ENCODE assay signal across 12 mouse cellular contexts in the genomic region with DNA sequence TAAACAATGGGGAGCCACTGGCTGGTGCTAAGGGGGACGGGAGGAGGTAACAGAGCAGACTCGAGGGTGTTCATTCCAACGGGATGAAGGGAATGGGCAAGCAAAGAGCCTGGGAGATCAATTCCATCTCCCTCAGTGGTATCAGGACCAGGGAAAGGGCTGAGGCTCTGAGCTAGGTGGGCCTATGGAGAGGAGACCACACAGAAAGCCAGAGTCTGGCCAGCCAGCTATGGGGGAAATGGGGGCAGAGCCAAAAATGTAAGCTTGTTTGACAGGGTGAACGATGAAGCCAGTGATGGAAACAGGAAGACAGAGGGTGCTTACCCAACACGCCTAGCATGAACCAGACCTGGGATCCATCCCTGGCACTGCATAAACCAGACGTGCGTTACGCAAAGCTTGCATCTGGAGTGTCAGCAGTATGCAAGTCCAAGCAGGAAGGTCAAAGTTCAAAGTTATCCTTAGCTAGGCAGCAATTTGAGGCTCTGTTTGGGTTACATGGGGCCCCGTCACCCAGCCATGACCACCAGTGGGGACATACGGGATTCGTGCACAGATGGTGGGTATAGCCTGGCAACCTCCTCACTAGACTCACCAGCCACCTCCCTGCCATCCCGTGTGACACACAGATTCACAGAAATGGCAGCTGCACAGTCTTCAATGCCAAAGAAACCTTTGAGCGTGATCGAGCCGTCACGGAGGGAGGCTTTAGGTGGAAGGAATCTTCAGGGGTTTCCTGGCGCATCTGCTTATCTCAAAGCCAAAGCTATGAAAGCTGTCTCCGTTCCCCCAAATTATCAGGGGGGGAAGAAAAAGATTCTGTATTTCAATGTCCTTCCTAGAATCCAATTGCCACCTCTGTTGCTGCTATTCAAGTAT.
DNase-seq lines count a peak whose midpoint lies in the region; ATAC-seq and TF ChIP-seq lines count a peak whose summit lies in the region.
"Had no signal": no experiment of that assay in that cellular context is flagged by ENCODE, and none has a peak within 500 bp of the region (broad histone marks: within the 10 kb centered on the region; RNA-seq: fewer than 3 reads in every experiment).

No protein-coding gene starts in this region.

- no peak overlapping the region for H3K4me3 ChIP-seq in forebrain, embryonic 13.5 days
- H3K4me3 ChIP-seq in forebrain, embryonic 11.5 days (ENCODE audit: low read depth, low read length), result no peak overlapping the region
- H3K4me3 ChIP-seq in lung, embryonic 14.5 days (ENCODE audit: low read depth, low read length), result no peak overlapping the region
- no peak overlapping the region for H3K4me3 ChIP-seq in lung, adult 2 months (replicated peaks; ENCODE audit: extremely low read depth, low read depth, low read length)
- no peak overlapping the region for H3K4me3 ChIP-seq in liver, postnatal 0 days (ENCODE audit: low read depth, low read length)
- H3K4me3 ChIP-seq: neural tube, embryonic 12.5 days had no signal

- TF ChIP-seq EP300 in liver, postnatal 0 days (IDR thresholded peaks at IDR 0.05; ENCODE audit: low read depth), result 0 out of 2 replicates have a peak, but pooled peaks have one; percentile 15

- 74% methylated on average over 18 of the region's 18 CpGs for WGBS in forebrain, embryonic 13.5 days
- 87% methylated on average over 18 of the region's 18 CpGs for WGBS in forebrain, embryonic 11.5 days
- 32% methylated on average over 18 of the region's 18 CpGs for WGBS in lung, embryonic 14.5 days
- 54% methylated on average over 18 of the region's 18 CpGs for WGBS in lung, adult 2 months
- WGBS in liver, postnatal 0 days (ENCODE audit: insufficient replicate concordance), result 57% methylated on average over 18 of the region's 18 CpGs

- H3K27ac ChIP-seq in forebrain, embryonic 13.5 days, result peak overlapping the region; percentile 54; the same call in 1 of the 2 replicates
- no peak overlapping the region for H3K27ac ChIP-seq in forebrain, embryonic 11.5 days (ENCODE audit: low read depth, low read length)
- peak overlapping the region; percentile 37; the same call in 1 of the 2 replicates for H3K27ac ChIP-seq in lung, embryonic 14.5 days (ENCODE audit: low read depth)
- H3K27ac ChIP-seq in liver, postnatal 0 days (ENCODE audit: low read depth), result 0 out of 2 replicates have a peak overlapping the region, but pooled peaks have one; percentile 0
- H3K27ac ChIP-seq: neural tube, embryonic 12.5 days had no signal

- H3K9ac ChIP-seq in forebrain, embryonic 13.5 days, result no peak overlapping the region
- no peak overlapping the region for H3K9ac ChIP-seq in forebrain, embryonic 11.5 days (ENCODE audit: low read length)
- H3K9ac ChIP-seq in lung, embryonic 14.5 days, result no peak overlapping the region
- H3K9ac ChIP-seq in liver, postnatal 0 days (replicated peaks), result no peak overlapping the region
- H3K9ac ChIP-seq: neural tube, embryonic 12.5 days had no signal

- ATAC-seq in forebrain, embryonic 13.5 days, result no peak
- ATAC-seq in forebrain, embryonic 11.5 days (replicated peaks; ENCODE audit: low FRiP score), result no peak
- ATAC-seq in lung, embryonic 14.5 days (ENCODE audit: insufficient read depth), result peak; percentile 89
- no peak for ATAC-seq in liver, postnatal 0 days
- no peak for ATAC-seq in frontal cortex, adult (ENCODE audit: low TSS enrichment)

- no peaks in the 10 kb centered on the region for H3K9me3 ChIP-seq in forebrain, embryonic 13.5 days (replicated peaks)
- no peaks in the 10 kb centered on the region for H3K9me3 ChIP-seq in forebrain, embryonic 11.5 days (ENCODE audit: control insufficient read depth, low read length)
- no peaks in the 10 kb centered on the region for H3K9me3 ChIP-seq in lung, embryonic 14.5 days (ENCODE audit: low read depth, low read length)
- H3K9me3 ChIP-seq in liver, postnatal 0 days (ENCODE audit: low read length), result no peaks in the 10 kb centered on the region
- H3K9me3 ChIP-seq: neural tube, embryonic 12.5 days had no signal

- peaks cover 25% of the 10 kb centered on the region for H3K4me1 ChIP-seq in forebrain, embryonic 13.5 days
- H3K4me1 ChIP-seq in forebrain, embryonic 11.5 days (replicated peaks; ENCODE audit: control insufficient read depth, insufficient read depth, low read length), result no peaks in the 10 kb centered on the region
- peaks cover 7% of the 10 kb centered on the region for H3K4me1 ChIP-seq in lung, embryonic 14.5 days (ENCODE audit: insufficient read depth)
- no peaks in the 10 kb centered on the region for H3K4me1 ChIP-seq in lung, adult 2 months (ENCODE audit: control insufficient read depth, insufficient read depth, low read length)
- peaks cover 49% of the 10 kb centered on the region for H3K4me1 ChIP-seq in liver, postnatal 0 days (ENCODE audit: insufficient read depth)

- no peak overlapping the region for H3K4me2 ChIP-seq in forebrain, embryonic 13.5 days
- H3K4me2 ChIP-seq in forebrain, embryonic 11.5 days (ENCODE audit: low read depth, low read length, severe bottlenecking), result no peak overlapping the region
- no peak overlapping the region for H3K4me2 ChIP-seq in lung, embryonic 14.5 days
- H3K4me2 ChIP-seq in liver, postnatal 0 days (ENCODE audit: low read depth, low read length), result no peak overlapping the region
- H3K4me2 ChIP-seq: neural tube, embryonic 12.5 days had no signal

- no peak for DNase-seq in forebrain, embryonic 11.5 days (ENCODE audit: low spot score)
- peak; percentile 92 for DNase-seq in lung, embryonic 14.5 days
- DNase-seq in lung, adult 2 months, result no peak
- no peak for DNase-seq in liver, postnatal 0 days
- peak; percentile 30 for DNase-seq in yolk sac, embryonic 10.5 days (ENCODE audit: low spot score)
- no peak for DNase-seq in spleen, adult 12 weeks (ENCODE audit: low spot score)
- DNase-seq: cerebellum, adult 9-10 months; gastrocnemius, postnatal 36 days; kidney, postnatal 10 days had no signal

- no peak for TF ChIP-seq POLR2A in lung, adult 2 months (IDR thresholded peaks at IDR 0.05; ENCODE audit: borderline replicate concordance, extremely low read depth, low read depth, low read length)

- no peaks in the 10 kb centered on the region for H3K27me3 ChIP-seq in forebrain, embryonic 13.5 days
- no peaks in the 10 kb centered on the region for H3K27me3 ChIP-seq in forebrain, embryonic 11.5 days (ENCODE audit: control insufficient read depth, insufficient read depth, low read length)
- H3K27me3 ChIP-seq in lung, embryonic 14.5 days (ENCODE audit: insufficient read depth, low read length), result peaks cover 9% of the 10 kb centered on the region; the same call in 1 of the 2 replicates
- H3K27me3 ChIP-seq in liver, postnatal 0 days (ENCODE audit: insufficient read depth, low read length), result no peaks in the 10 kb centered on the region
- H3K27me3 ChIP-seq: neural tube, embryonic 12.5 days had no signal

- no peak for TF ChIP-seq CTCF in lung, embryonic 14.5 days (IDR thresholded peaks at IDR 0.05; ENCODE audit: low read depth)
- no peak for TF ChIP-seq CTCF in lung, adult 2 months (IDR thresholded peaks at IDR 0.05; ENCODE audit: insufficient read depth, low read length)
- TF ChIP-seq CTCF in liver, postnatal 0 days (IDR thresholded peaks at IDR 0.05; ENCODE audit: low read depth), result no peak

- peaks cover 3% of the 10 kb centered on the region; the same call in 1 of the 2 replicates for H3K36me3 ChIP-seq in forebrain, embryonic 13.5 days (ENCODE audit: poor library complexity, severe bottlenecking)
- no peaks in the 10 kb centered on the region for H3K36me3 ChIP-seq in forebrain, embryonic 11.5 days (ENCODE audit: control insufficient read depth, insufficient read depth, low read length)
- H3K36me3 ChIP-seq in lung, embryonic 14.5 days (ENCODE audit: insufficient read depth), result no peaks in the 10 kb centered on the region
- no peaks in the 10 kb centered on the region for H3K36me3 ChIP-seq in liver, postnatal 0 days (replicated peaks; ENCODE audit: insufficient read depth, low read length)
- H3K36me3 ChIP-seq: neural tube, embryonic 12.5 days had no signal

Comparison
In these comparisons a context has a peak if more than half of its experiments do, and no peak if none do; other contexts are left out.
1. DNase-seq: peak in lung, embryonic 14.5 days (single experiment) and yolk sac, embryonic 10.5 days (single experiment); none in forebrain, embryonic 11.5 days (single experiment), lung, adult 2 months (single experiment), liver, postnatal 0 days (single experiment) and spleen, adult 12 weeks (single experiment).